Mouse (Mus musculus): Measurements from ENCODE around the gene Ric8b. TPM values are rescaled to one million over a fixed set of nuclear protein-coding genes. Genes with fewer than 3 reads are reported as not detected.
A peak's percentile ranks its signal among the peaks of the same experiment; 100 is the strongest.

Gene Ric8b
- total RNA-seq, 2 experiments from 2014 or later, result 26.6 to 31.8 TPM

GRCm38 (mm10) chr10:85006573-85007310 lies 89.3 kb downstream of the Ric8b start:
- DNase-seq, result no peak

DNA sequence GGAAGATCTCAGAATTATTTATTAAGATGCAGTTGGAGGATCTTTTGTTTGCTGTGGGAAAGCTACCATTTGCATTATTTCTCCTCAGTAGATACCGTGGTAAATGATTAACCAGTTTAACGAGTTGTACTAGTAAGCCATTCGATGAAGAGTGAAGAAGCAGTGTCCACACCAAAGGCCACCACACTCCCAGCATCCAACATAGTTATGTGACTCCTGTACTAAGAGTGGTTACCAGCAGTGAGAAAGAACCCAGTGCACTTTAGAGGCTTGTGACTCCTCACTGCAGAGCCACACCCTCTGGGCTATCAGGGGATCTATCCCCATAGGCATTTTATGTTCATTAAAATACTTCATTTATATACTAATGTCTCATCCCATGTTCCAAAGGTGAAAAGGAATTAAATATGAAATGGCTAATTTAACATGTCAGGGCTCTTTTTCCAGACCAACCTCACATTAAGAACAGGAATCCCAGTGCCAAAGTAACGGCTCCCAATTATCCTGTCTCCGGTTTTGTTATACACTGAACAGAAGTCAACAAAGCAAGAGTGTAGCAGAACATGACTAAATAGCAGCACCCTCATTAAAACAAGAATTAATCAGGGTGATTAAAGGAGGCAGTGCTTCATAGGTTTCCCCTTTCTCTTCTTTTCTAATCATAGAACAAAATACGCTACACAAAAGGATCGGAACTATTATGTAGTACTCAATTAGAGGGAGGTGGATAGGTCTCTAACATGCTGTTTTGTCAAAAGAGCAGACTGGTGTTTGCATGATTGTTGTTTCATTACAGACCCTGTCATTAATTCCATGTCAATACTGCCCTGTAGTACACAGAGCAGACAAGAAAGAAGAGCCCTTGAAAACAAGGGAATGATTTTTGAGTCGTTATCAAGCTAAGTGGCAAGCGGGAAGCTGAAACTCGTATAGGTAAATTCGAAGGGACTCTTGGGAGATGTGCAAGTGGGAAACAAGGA lies 90.7 kb downstream of the Ric8b start:
- no peak for DNase-seq

GRCm38 (mm10) chr10:85011066-85011465 lies 93.7 kb downstream of the Ric8b start:
- DNase-seq, result no peak

DNA sequence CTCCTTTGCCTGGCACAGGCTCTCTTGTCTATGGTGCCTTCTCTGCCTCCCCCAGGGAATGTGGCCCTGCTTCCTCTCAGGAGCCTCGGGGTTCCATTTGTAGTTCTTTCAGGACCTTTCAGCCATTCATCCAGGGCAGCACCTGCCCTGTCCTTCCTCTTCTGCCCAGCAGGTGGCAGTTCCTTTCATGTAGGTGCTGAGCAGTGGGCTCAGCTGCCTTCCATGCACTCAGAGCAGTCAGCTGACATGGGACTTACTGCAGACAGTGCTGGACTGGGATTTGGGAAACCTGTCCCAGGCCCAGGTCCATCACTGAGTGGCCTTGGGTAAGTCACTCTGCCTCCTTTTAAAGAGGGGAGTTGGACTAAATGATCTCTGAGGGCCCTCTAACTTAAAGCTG lies 96.0 kb downstream of the Ric8b start:
- DNase-seq, result peak; percentile 64

DNA sequence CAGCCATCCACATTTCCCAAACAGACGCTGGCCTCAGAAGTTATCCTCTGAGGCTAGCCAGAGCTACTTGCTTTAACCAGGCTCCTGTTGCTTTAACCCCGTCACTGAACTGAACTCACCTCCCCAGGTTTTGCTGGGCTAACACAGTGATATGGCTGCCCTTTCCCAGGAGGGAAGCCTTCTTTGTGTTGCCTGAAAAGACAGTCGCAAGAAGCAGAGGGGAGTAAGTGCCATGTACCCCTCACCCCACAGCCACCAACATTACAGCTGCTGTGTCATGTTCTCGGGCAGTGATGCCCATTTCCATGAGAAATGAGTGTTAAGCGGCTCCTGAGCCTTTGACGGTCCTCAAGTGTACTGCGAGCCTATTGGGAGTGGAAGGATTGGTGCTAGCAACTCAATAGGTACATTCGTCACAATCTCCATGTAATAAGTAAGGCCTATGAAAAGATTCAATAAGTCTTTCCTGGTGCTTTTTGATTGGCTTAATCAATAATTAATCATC lies 96.6 kb downstream of the Ric8b start:
- no peak for DNase-seq

DNA sequence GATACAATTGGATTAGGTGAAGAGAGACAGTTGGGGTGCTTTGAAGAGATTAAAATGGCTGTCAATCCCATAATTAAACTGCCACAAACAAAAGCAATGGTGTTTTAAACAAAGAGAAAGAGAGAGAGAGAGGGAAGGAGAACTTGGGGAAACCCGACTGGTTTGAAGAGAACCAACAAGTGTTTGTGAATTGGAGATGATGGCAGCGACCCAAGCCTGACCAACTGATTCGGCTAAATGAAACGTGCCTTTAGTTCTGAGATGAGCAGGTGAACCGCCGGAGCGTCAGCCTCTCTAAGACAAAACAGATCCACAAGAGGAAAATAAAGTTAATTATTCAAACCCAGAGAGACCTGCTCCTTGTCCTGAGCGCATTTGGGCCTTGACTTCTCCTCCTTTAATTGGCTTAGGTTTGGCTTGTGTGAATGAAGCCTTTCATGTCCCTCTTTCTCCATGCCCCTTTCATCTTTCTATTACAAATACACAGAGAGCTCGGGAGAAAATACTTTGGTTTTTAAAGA lies 97.1 kb downstream of the Ric8b start:
- no peak for DNase-seq

GRCm38 (mm10) chr10:85022647-85023312 lies 105.4 kb downstream of the Ric8b start:
- DNase-seq, result no peak

- peak; percentile 36 for DNase-seq
These were observed 105.9 kb downstream of the Ric8b start for GRCm38 (mm10) chr10:85023313-85023666.

- DNase-seq, result no peak
These were observed 108.5 kb downstream of the Ric8b start for GRCm38 (mm10) chr10:85025799-85026424.

- peak; percentile 50 for DNase-seq
These were observed 110.3 kb downstream of the Ric8b start for GRCm38 (mm10) chr10:85027619-85028175.

GRCm38 (mm10) chr10:85035131-85035725 lies 117.8 kb downstream of the Ric8b start:
- DNase-seq, result no peak

GRCm38 (mm10) chr10:85038147-85038546 lies 120.7 kb downstream of the Ric8b start:
- DNase-seq, result peak; percentile 25

- no peak for DNase-seq
These were observed 121.4 kb downstream of the Ric8b start for GRCm38 (mm10) chr10:85038852-85039251.

GRCm38 (mm10) chr10:85044191-85044711 lies 126.8 kb downstream of the Ric8b start:
- DNase-seq, result peak; percentile 41

GRCm38 (mm10) chr10:85044732-85045720 lies 127.6 kb downstream of the Ric8b start:
- peak; percentile 67 for DNase-seq

- DNase-seq, result peak; percentile 24
These were observed 129.2 kb downstream of the Ric8b start for GRCm38 (mm10) chr10:85046585-85046984.

- no peak for DNase-seq
These were observed 130.6 kb downstream of the Ric8b start for GRCm38 (mm10) chr10:85048008-85048407.

GRCm38 (mm10) chr10:85050668-85051208 lies 133.3 kb downstream of the Ric8b start:
- DNase-seq, result no peak

DNA sequence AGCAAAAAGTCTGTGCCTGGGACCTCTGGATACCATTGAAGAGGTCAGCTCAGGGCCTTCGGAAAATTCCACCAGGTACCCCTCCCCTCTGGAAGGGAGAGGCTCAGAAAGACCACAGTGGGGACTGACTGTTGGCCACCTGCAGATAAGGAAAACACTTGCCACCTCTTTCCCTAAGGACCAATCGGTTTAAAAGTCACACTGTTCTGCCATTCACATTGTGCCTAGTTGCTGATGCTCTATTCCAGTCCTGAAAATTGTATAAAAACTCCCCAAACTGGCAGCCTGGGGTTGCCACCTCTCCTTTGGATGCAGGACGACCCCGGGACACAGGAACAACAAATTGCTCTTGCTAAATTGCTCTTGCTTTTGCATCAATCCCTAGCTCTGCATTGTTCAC lies 135.0 kb downstream of the Ric8b start:
- no peak for DNase-seq

Measured in adrenal gland, postnatal 10 days (tissue).